Mouse (Mus musculus): ENCODE results near the gene Rflna.

GRCm38 (mm10) chr5:125015066-125015465, 12.0 kb downstream of the Rflna start:
- TF ChIP-seq POLR2A (IDR thresholded peaks at IDR 0.05; ENCODE audit: borderline replicate concordance, low read depth, low read length) (no peak), CTCF (IDR thresholded peaks at IDR 0.05; ENCODE audit: low read depth, low read length) (no peak)
